Mouse (Mus musculus): ENCODE results near the gene Pik3r5.

The Pik3r5 gene

GRCm38 (mm10) chr11:68448356-68448755 is 16.4 kb downstream of the Pik3r5 start:
- DNase-seq (ENCODE audit: low spot score in 2 of 2), result no peak

GRCm38 (mm10) chr11:68451282-68451735 is 19.4 kb downstream of the Pik3r5 start:
- DNase-seq (ENCODE audit: low spot score in 2 of 2), result no peak

DNA sequence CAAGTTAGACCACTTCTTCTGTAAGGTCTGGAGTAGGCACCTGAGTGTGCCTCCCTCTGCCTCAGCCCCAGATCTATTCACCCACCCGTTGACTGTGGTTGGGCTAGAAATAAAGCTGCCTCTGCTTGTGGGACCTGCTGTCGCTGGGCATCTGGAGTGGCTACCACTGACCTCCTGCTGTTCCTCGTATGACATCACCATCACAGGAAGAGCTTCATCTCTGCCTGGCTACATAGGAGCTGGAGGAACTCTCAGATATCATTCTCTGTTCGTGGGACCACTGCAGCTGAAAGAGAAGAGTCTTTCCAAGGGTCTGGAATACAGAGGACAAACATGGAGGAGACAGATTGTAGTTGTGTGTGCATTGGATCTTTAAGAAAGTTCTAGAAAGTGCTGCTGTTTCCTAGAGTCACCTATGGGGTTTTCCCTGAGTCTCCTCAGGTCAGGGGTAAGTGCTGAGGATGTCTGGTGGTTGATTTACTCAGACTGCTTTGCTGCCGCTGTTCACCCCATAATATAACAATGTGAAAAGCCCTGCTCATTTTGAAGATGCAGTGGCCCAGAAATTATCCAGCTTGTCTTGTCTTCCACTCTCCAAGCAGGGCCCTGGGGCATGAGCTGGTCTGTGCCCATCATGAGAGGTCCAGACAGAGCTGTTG is 20.0 kb downstream of the Pik3r5 start:
- no peak for DNase-seq (ENCODE audit: low spot score in 2 of 2)

DNA sequence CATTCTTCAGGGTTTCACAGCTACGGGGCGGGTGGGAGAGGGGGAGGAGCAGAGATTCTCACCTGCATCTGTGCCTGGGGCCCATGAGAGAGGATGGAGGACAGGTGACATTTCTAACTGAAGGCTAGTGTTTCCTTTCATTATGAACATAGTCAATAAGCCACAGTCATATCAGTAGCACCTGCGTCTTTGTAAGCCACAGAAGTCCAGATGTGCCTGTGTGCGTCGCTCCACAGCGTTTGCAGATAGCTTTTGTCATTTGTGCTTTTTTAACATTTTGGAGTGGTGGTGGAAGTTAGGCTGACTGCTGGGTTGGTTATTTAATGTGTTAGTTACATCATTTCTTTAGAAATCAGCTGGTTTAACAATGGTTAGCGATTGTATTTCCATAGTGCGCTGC is 20.8 kb downstream of the Pik3r5 start:
- DNase-seq (ENCODE audit: low spot score in 2 of 2), result no peak

DNA sequence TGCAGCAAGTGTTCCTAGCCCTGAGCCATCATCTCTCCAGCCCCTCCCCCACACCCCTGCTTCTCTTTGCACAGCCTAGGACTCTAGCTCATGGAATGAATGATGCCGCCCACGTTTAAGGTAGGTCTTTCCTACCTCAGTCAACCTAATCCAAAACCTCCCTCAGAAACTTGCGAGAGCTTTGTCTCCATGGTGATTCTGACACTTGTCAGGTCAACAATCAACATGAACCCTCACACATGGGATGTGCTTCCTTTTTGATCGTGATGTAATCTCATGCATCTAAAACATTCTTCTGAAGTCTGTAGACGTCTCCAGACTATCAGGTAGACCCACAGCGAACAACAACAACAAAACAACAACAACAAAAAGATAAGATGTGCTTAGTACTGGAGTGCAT is 21.4 kb downstream of the Pik3r5 start:
- DNase-seq (ENCODE audit: low spot score in 2 of 2), result no peak

DNA sequence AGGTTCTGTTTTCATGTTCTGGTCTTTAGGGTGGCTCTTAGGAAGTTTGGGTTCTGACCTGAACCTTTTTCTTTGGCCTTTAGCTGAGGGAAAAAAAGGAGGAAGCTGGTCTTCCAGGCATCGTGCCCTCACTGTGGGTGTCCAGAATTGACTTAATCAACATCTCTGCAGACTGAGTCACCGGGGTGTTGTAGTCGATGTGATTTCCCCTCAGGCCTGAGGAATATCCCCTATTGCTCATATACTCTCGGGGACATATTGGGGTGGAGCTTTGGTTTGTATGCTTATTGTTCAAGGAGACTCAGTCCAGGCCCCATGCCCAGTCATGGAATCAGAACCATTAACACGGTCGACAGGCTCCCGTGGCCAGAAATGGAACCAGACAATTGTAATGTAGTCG is 26.2 kb downstream of the Pik3r5 start:
- DNase-seq (ENCODE audit: low spot score in 2 of 2), result no peak

GRCm38 (mm10) chr11:68459021-68459420 is 27.1 kb downstream of the Pik3r5 start:
- DNase-seq (ENCODE audit: low spot score in 2 of 2), result no peak

DNA sequence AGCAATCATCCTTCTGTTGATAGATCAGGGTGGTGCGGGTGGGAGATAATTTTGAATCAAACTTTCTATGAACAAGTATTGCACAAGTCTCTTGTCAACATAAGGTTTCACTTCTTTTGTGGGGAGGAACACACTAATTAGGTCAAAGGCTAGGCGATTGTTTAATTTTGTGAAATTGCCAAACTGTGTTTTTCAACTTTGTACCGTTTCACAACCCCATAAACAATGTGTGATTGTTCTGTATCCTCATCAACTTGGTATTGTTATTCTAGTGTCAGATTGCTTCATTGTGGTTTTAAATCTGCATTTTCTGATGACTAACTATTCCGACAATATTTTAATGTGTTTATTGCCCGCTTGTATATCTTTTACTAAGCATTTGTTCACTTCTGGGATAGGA is 27.6 kb downstream of the Pik3r5 start:
- no peak for DNase-seq (ENCODE audit: low spot score in 2 of 2)

GRCm38 (mm10) chr11:68462716-68463115 is 30.8 kb downstream of the Pik3r5 start:
- no peak for DNase-seq (ENCODE audit: low spot score in 2 of 2)

DNA sequence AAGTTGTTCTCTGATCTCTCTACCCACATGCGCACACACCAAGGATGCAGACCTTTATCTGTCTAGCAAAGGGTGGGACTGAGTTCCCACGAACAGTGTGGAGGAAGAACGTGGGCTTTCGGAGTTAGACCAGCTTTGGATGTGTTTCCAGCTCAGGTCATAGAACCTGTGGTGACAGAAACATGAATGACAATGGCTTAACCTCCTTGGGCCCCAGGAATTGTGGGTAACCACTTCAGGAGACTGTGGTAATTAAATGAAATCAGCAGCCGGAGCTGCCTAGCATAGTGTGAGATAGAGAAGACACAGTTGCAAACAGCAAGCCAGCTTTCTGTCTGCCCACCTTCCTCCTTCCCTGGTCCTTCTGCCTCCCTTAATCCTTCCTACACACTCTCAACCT is 32.3 kb downstream of the Pik3r5 start:
- DNase-seq (ENCODE audit: low spot score in 2 of 2), result no peak

DNA sequence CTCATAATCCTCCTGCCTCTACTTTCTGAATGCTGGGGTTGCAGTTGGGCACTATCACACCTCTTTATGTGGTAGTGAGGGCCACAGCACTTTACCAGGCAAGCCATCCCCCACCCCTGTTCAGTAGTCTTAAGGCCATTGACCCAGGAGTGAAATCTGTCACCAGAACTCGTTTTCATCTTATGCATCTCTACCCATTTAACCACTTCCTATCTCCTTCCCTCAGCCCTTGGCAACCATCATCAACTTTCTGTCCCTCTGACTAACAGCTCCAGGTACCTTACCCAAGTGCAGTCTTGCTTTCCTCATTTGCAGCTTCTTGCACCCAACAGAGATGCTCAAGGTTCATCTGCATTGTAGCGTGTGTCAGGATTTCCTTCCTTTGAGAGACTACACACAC is 33.2 kb downstream of the Pik3r5 start:
- no peak for DNase-seq (ENCODE audit: low spot score in 2 of 2)

GRCm38 (mm10) chr11:68467441-68467840 is 35.5 kb downstream of the Pik3r5 start:
- DNase-seq (ENCODE audit: low spot score in 2 of 2), result no peak

- no peak for DNase-seq (ENCODE audit: low spot score in 2 of 2)
Observed at GRCm38 (mm10) chr11:68467962-68468612, 36.2 kb downstream of the Pik3r5 start.

DNA sequence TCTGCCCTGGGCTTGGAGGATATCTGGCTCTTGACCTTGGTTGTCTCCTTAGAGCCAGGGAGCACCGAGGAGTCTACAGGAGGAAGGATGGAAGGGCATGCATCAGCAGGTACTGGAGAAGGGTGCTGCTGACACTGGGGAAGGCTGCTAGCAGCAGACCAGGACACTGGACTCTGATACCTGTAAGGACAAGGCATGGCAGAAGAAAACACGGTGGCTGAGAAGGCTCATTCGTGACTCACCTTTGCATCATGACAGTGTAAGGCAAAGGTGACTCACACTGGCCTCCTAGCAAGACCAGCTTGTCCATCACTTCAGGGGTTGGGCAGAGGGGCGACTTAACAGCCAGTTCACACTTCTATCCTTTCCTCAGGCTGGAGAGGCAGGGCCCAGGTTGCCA is 37.0 kb downstream of the Pik3r5 start:
- DNase-seq (ENCODE audit: low spot score in 2 of 2), result no peak

- DNase-seq (ENCODE audit: low spot score in 2 of 2), result no peak
Observed at GRCm38 (mm10) chr11:68472162-68472849, 40.4 kb downstream of the Pik3r5 start.

- no peak for DNase-seq (ENCODE audit: low spot score in 2 of 2)
Observed at GRCm38 (mm10) chr11:68474600-68474999, 42.7 kb downstream of the Pik3r5 start.

DNA sequence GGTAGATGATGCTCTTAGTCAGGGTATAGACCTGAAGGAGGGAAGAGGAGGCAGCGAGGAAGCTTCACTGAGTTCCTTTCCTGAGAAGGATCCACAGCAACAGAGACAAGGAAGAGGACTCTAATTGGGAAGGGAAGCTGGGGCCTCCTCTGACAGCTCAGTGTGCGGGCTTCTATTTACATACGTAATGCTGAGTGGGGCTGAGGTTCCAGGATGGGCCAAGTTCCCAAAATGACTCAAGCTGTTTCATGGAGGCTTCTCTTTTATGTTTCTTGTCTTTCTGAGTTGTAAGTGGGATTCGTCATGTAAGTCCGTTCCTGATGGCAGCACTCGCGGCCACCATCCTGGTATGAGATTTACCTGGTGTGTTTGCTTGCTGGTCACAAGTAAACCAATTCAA is 43.8 kb downstream of the Pik3r5 start:
- no peak for DNase-seq (ENCODE audit: low spot score in 2 of 2)

GRCm38 (mm10) chr11:68477661-68478060 is 45.7 kb downstream of the Pik3r5 start:
- no peak for DNase-seq (ENCODE audit: low spot score in 2 of 2)

- DNase-seq (ENCODE audit: low spot score in 2 of 2), result no peak
Observed at GRCm38 (mm10) chr11:68478574-68478981, 46.7 kb downstream of the Pik3r5 start.

- DNase-seq (ENCODE audit: low spot score in 2 of 2), result no peak
Observed at GRCm38 (mm10) chr11:68480660-68481059, 48.7 kb downstream of the Pik3r5 start.

- DNase-seq (ENCODE audit: low spot score in 2 of 2), result no peak
Observed at GRCm38 (mm10) chr11:68482001-68482400, 50.1 kb downstream of the Pik3r5 start.

- DNase-seq (ENCODE audit: low spot score in 2 of 2), result no peak
Observed at GRCm38 (mm10) chr11:68483213-68483612, 51.3 kb downstream of the Pik3r5 start.

DNA sequence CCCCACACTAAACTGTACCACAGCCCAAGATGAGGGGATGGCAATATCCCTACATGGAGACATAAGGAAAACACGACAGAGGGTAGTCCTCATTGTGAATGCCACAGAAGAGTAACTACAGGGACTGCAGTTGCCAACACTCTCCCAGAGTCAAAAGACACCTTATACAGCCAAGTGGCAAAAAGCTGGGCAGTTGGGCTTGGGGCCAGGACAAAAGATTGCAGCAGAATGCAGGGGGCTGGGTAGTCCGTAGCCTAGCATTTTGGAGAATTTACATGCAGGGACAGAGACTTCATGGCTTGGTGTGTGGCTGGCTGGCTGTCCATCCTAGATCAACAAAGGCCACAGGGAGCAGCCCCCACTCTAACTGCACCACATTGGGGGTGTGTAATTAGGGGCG is 52.5 kb downstream of the Pik3r5 start:
- no peak for DNase-seq (ENCODE audit: low spot score in 2 of 2)

Measured in urinary bladder, adult 18-20 months (tissue).